Mouse (Mus musculus) R1 (cell line): ENCODE results near the gene Prss54.
A peak's percentile ranks its signal among the peaks of the same experiment; 100 is the strongest.
"Not testable (repeated sequence)": the region's sequence is repeated elsewhere in the genome, so short reads cannot be mapped to it uniquely, and the experiment has no call there.

ENCODE experiments used
- DNase-seq: peaks from one replicate; pipeline ENCODE4 v3.0.0-alpha.2; 2018; ENCODE audit warnings: low read depth, low spot score

Gene Prss54

GRCm38 (mm10) chr8:95576240-95576639, at the start of gene Prss54:
Gene Prss54, minus strand, starts transcription at chr8:95576340.
- DNase-seq = no peak

DNA sequence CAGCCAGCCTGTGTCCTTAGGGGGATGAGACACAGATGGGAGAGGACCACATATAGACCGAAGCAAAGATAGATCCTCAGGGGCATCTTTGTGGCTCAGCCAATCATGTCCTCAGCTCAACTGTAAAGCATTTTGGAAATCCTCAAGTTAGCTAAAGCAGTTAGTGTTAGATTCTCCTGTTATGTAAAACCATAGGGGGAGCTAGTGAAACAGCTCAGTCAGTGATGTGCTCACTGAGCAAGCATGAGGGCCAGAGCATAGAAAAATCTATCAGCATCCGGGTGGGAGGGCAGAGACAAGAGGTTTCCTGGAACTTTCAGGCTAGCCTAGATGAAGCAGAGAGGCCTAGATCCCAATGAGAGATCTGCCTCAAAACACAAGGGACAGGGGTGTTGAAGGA, 48.7 kb upstream of the Prss54 start:
- no peak for DNase-seq

- DNase-seq = no peak
Observed at GRCm38 (mm10) chr8:95620046-95620445, 43.9 kb upstream of the Prss54 start.

GRCm38 (mm10) chr8:95616383-95616782, 40.2 kb upstream of the Prss54 start:
- no peak for DNase-seq

- no peak for DNase-seq
Observed at GRCm38 (mm10) chr8:95611769-95612168, 35.6 kb upstream of the Prss54 start.

DNA sequence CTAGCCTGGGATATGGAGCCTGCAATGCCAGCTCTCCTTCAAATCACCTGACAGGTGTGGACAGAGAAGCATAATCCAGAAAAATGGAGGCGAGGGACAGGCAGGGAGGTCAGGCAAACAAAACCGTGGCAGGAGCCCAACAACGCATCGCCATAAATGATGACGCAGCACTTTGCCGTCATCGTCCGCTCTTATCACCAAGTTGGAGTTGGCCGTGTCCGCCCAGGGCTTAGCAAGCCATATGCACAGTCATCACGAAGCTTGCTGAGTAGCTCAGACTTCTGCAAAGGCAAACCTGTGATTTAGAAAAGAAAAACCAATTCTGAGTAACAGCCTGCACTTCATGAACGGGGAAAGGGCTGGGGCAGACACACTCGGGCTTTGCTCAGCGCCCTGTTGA, 34.6 kb upstream of the Prss54 start:
- DNase-seq = peak; percentile 46

DNA sequence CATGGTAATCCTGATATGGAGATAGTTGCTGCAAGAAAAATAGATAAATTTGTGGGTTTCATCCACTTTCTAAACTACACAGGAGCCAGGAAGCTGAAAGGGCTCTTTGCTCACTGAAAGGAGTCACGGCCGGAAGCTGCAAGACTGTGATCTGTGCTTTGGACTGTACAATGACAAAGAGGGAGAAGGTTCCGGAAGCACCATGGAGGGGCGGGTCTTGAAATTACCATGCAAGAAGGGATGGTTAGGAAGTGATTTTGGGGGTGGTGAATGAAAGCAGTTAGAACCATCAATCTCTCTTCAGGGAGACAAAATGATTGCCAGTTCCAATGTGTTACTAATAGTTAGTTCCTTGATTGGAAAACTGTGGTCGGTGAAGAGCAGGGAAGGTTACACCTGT, 33.3 kb upstream of the Prss54 start:
- peak; percentile 94 for DNase-seq

DNA sequence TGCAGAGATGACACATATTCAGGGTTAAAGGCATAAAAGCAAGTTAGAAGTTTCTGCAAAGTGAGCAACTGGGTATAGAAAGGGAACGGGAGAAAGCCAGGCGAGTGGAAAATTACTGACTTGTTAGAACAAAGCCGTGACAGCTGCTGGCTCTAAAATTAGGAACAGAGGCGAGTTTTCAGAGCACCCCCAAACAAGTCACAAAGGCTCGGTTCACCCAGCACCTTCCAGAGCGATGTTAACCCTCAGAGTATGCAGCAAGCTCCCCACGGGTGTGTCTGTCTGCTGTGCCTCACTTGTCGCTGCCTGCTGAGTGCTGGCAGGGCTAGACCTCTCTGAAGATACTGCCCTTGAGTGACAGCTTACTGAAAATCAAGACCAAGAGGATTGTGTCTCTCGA, 31.1 kb upstream of the Prss54 start:
- DNase-seq = no peak

GRCm38 (mm10) chr8:95606509-95606908, 30.4 kb upstream of the Prss54 start:
- not testable (repeated sequence) for DNase-seq

- DNase-seq = no peak
Observed at GRCm38 (mm10) chr8:95602168-95602567, 26.0 kb upstream of the Prss54 start.

GRCm38 (mm10) chr8:95601306-95601705, 25.2 kb upstream of the Prss54 start:
- DNase-seq = peak; percentile 90

DNA sequence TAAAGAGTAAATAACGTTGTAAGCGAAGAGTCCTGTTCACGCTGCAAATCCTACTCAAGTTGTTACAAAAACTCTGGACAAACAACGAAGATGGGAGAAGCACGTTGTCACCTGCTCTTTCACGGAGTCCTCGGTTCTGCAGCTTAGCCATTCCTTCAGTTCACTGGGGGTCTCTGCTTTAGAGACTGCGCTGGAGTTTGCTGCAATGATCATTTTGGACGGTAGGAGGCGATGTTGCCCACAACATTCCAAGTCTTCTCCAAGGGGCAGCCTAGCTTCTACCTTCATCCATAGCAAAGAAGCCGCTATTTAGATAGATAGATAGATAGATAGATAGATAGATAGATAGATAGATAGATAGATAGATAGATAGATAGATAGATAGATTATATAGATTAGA, 23.7 kb upstream of the Prss54 start:
- DNase-seq = peak; percentile 86

DNA sequence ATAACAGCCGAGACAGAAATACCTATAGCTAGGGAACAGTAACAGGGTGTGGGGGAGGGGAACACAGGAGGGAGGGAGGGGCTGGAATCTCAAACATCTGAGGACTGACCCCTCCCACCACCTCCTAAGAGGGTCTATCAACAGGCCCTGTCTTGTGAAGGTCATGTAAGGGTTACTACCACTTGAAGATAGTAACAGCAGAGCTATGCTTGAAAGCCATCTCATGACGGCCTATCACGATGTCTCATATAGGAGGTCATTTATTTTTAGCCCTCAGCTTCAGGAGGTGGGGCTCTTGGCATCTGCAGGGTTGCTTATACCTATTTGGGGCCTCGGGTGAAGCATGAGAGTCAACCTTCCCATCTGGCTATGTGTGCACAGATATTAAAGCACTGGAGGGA, 20.7 kb upstream of the Prss54 start:
- DNase-seq = peak; percentile 98

- DNase-seq = peak; percentile 66
Observed at GRCm38 (mm10) chr8:95595131-95595530, 19.0 kb upstream of the Prss54 start.

DNA sequence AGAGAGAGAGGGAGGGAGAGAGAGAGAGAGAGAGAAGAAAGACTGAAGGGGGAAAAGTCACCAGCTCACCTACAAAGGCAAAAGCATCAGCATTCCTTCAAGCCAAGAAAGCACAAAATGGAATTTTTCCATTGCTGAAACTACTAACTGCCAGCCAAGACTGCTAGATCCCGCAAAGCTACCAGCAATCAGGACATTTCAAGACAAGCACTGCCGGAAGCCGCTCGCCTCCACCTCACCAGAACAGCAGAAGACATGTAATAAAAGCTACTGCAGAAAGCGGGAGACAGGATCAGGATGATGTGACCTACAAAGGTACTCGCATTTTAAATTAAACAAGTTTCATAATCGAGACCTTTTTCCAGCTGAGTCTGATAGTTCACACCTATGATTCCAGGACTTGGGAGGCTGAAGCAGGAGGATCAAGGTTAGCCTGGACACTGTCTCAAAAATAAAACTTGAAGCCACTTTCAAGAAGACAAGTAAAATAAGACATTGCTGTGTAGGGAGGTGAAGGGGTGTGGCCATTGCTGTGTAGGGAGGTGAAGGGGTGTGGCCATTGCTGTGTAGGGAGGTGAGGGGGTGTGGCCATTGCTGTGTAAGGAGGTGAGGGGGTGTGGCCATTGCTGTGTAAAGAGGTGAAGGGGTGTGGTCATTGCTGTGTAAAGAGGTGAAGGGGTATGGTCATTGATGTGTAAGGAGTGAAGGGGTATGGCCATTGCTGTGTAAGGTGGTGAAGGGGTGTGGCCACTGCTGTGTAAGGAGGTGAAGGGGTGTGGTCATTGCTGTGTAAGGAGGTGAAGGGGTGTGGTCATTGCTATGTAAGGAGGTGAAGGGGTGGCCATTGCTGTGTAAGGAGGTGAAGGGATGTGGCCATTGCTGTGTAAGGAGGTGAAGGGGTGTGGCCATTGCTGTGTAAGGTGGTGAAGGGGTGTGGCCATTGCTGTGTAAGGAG, 17.6 kb upstream of the Prss54 start:
- DNase-seq = peak; percentile 99

GRCm38 (mm10) chr8:95592131-95592780, 16.1 kb upstream of the Prss54 start:
- no peak for DNase-seq

GRCm38 (mm10) chr8:95590539-95590938, 14.4 kb upstream of the Prss54 start:
- no peak for DNase-seq

GRCm38 (mm10) chr8:95589282-95589681, 13.1 kb upstream of the Prss54 start:
- peak; percentile 71 for DNase-seq

DNA sequence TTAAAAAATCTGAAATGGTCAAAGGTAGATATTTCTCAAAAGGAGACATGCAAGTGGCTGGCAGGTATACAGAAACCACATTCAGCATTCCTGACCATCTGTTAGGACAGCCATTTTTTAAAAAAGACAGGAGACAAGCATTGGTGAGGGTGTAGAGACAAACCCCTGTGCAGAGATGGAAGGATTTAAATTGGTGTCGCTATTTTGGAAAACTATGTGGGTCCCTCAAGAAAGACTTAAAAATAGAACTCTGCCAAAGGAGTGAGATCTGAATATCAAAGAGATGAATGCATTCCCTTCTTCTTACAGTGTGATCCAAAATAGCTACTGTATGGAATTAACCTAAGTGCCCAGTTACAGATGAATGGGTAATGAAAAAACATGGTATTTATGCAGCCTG, 11.2 kb upstream of the Prss54 start:
- DNase-seq = no peak

- DNase-seq = no peak
Observed at GRCm38 (mm10) chr8:95573146-95573545, 3.0 kb downstream of the Prss54 start.

- DNase-seq = no peak
Observed at GRCm38 (mm10) chr8:95566809-95567208, 9.3 kb downstream of the Prss54 start.

- no peak for DNase-seq
Observed at GRCm38 (mm10) chr8:95566217-95566616, 9.9 kb downstream of the Prss54 start.

GRCm38 (mm10) chr8:95555963-95556362, 20.2 kb downstream of the Prss54 start:
- DNase-seq = no peak
